Mouse (Mus musculus) midbrain, embryonic 16.5 days (tissue): ENCODE data around the gene E330017A01Rik. TPM values are rescaled to one million over a fixed set of nuclear protein-coding genes. Genes with fewer than 3 reads are reported as not detected.

Source experiments
- ATAC-seq: fragments of 200-750 bp; cut with Nextera tagmentation; 2 replicates; pipeline ENCODE4 v1.8.0; 2017; ENCODE audit warnings: moderate TSS enrichment
- H3K27ac ChIP-seq: fragments of 300-500 bp; sonication (generic); 2 replicates; pipeline ENCODE4 v1.5.1; 2014; ENCODE audit warnings: mild to moderate bottlenecking, low read length, mixed read lengths
- H3K27me3 ChIP-seq: fragments of 300-500 bp; sonication (generic); 2 replicates; pipeline ENCODE4 v1.6.1; 2014; ENCODE audit warnings: low read depth, low read length, mixed read lengths; ENCODE audit not compliant: control insufficient read depth, insufficient read depth
- H3K36me3 ChIP-seq: fragments of 300-500 bp; sonication (generic); 2 replicates; pipeline ENCODE4 v1.6.1; 2014; ENCODE audit warnings: mild to moderate bottlenecking, low read length, moderate library complexity, mixed read lengths; ENCODE audit not compliant: control insufficient read depth, insufficient read depth
- H3K4me1 ChIP-seq: fragments of 300-500 bp; sonication (generic); 2 replicates; pipeline ENCODE4 v1.6.1; 2014; ENCODE audit warnings: mild to moderate bottlenecking, low read length, mixed read lengths; ENCODE audit not compliant: control insufficient read depth, insufficient read depth
- H3K4me2 ChIP-seq: fragments of 300-500 bp; sonication (generic); 2 replicates; pipeline ENCODE4 v1.6.1; 2014; ENCODE audit warnings: mild to moderate bottlenecking, low read length, mixed read lengths
- H3K4me3 ChIP-seq: fragments of 300-500 bp; sonication (generic); 2 replicates; pipeline ENCODE4 v1.5.1; 2014; ENCODE audit warnings: low read depth, mild to moderate bottlenecking, low read length, moderate library complexity, mixed read lengths
- H3K9ac ChIP-seq: fragments of 300-500 bp; sonication (generic); 2 replicates; pipeline ENCODE4 v1.6.1; 2014; ENCODE audit warnings: low read depth, low read length, mixed read lengths
- H3K9me3 ChIP-seq: fragments of 300-500 bp; sonication (generic); replicated peaks from 2 replicates; pipeline ENCODE4 v1.6.1; 2014; ENCODE audit warnings: mild to moderate bottlenecking, low read length, mixed read lengths; ENCODE audit not compliant: control insufficient read depth, poor library complexity, severe bottlenecking
- WGBS: fragments of 180-500 bp; shearing (Covaris S2); extraction: QIAGEN DNeasy Blood & Tissue Kit; methylation state at CpG from one replicate; pipeline ENCODE4 v1.1.7; 2014; 5-methylcytosine and 5-hydroxymethylcytosine counted together
- polyA plus RNA-seq: library from polyadenylated mRNA; unstranded; fragments of >200 nt; fragmentation: Nextera tagmentation; extraction: Ambion mirVana; gene quantifications from 2 replicates; pipeline ENCODE4 v1.2.1, GENCODE M21; 2015

The E330017A01Rik gene
- polyA plus RNA-seq, 1 experiment from 2014 or later = not detected

DNA sequence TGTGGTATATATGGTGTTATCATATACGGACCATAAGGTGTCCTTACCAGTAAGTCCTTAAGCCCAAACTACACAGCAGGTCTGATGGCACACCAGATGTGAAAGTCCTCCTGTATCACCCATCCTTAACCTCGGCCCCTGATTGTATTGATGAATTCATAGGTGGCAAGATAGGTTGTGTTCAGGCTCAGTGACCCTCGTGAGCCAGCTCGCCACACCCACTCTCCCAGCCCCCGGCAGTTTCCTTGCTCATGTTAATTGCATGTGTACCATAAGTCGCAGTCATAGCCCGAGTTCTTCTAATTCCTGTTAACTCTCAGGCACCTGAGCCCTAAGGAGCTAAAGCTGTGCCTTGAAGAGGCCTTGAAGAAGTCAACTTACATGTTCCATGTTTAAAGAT lies 37.6 kb upstream of the E330017A01Rik start:
- Histone ChIP-seq H3K9ac (no peak overlapping the region), H3K27me3 (no peaks in the 10 kb centered on the region), H3K27ac (no peak overlapping the region), H3K36me3 (peaks cover 20% of the 10 kb centered on the region), H3K9me3 (no peaks in the 10 kb centered on the region), H3K4me2 (no peak overlapping the region), H3K4me3 (no peak overlapping the region), H3K4me1 (peaks cover 6% of the 10 kb centered on the region)
- WGBS = 89% methylated on average over 7 of the region's 7 CpGs
- no peak for ATAC-seq

DNA sequence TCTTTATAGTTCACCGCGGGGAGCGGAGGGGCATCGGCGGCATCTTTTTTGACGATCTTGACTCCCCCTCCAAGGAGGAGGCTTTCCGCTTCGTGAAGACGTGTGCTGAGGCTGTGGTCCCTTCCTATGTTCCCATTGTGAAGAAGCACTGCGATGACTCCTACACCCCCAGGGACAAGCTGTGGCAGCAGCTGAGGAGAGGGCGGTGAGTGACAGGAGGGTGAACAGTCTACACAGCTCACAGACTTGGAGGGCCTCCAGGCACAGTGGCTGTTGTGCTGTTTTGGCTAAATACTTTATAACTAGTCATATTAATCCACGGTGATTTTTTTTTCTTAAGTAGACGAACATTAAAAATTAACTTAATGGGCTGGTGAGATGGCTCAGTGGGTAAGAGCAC lies 36.7 kb upstream of the E330017A01Rik start:
- Histone ChIP-seq H3K4me2 (no peak overlapping the region), H3K9me3 (no peaks in the 10 kb centered on the region), H3K27ac (no peak overlapping the region), H3K27me3 (no peaks in the 10 kb centered on the region), H3K4me1 (peaks cover 8% of the 10 kb centered on the region), H3K36me3 (peaks cover 20% of the 10 kb centered on the region), H3K9ac (no peak overlapping the region), H3K4me3 (no peak overlapping the region)
- no peak for ATAC-seq
- 95% methylated on average over 13 of the region's 13 CpGs for WGBS

DNA sequence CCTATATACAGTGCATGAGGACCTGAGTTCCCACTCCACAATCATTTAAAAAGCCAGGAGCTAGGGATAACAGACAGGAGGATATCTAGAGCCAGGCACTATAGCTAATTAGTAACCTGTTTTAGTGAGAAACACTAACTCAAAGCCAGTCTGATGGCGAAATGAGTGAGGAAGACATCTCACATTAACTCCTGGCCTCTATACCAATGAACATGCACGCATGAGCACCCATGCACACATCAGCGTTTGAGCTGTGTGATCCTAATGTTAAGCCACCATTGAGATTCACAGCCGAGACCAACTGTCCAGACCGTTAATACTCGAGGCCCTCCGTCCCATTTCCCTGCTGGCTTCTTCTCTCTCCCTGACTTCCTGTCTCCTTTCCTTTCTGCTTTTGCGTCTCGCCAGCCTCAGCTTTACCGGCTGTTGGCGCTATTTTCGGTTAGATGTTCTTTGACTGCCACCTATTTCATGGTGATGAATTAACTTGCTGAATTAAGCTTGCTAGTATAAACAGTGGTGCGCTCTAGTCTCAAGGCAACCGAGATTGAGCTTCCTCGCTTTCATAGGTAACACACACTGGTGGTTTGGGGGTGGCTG lies 35.4 kb upstream of the E330017A01Rik start:
- Histone ChIP-seq H3K27ac (no peak overlapping the region), H3K9me3 (no peaks in the 10 kb centered on the region), H3K36me3 (peaks cover 20% of the 10 kb centered on the region), H3K27me3 (no peaks in the 10 kb centered on the region), H3K4me1 (peaks cover 11% of the 10 kb centered on the region), H3K4me2 (no peak overlapping the region), H3K4me3 (no peak overlapping the region), H3K9ac (no peak overlapping the region)
- ATAC-seq = no peak
- WGBS = 95% methylated on average over 15 of the region's 15 CpGs

DNA sequence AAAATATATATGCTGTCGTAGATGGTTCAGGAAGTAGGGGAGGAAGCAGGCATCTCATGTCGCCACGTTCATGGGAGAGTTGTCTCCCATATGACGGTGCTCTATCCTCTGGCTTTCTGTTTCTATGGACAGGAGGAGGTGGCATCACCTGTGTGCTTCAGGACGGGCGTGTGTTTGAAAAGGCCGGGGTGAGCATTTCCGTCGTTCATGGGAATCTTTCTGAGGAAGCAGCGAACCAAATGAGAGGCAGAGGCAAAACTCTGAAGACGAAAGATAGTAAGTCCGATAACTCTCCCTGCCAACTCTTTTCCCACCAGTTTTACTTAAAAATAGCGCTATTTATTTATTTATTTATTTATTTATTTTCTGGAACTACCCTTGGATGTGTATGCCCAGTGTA lies 33.9 kb upstream of the E330017A01Rik start:
- no peak for ATAC-seq
- Histone ChIP-seq H3K9me3 (no peaks in the 10 kb centered on the region), H3K9ac (no peak overlapping the region), H3K27ac (no peak overlapping the region), H3K36me3 (peaks cover 18% of the 10 kb centered on the region), H3K4me3 (no peak overlapping the region), H3K4me2 (no peak overlapping the region), H3K27me3 (no peaks in the 10 kb centered on the region), H3K4me1 (peaks cover 11% of the 10 kb centered on the region)
- WGBS = 96% methylated on average over 13 of the region's 13 CpGs

DNA sequence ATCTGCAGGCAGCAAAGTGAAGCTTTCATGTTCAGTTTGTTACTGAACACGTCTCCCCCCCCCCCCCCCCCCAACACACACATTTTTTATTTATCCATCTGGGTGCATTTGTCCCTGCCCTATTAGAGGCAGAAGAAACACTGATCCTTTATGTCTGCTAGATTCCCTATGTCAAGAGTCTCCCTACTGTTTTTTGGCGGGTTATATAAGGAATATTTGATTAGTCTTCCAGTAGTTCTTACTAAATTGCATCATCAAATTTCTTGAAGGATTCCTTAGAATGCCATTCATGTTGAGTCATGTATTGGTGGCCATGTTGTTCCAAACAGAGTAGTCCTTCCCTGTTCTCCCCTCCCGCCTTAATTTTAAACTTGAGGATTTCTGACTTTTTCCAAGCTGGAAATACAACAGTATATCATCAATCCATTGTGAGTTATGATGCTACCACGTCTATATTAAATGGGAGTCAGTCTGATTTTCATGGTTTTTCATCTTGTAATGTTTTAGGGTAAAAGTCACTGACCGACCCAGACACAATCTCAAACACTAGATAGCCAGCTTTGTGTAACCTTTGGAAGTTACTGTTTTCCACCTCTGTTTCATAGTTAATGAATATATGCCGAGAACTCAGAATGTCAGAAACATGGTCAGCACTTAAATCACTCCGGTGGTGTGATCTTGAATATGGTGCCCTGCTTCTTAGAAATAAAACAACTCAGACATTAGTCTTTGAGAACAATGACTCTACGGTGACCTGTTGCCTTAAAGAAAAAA lies 32.9 kb upstream of the E330017A01Rik start:
- Histone ChIP-seq H3K9ac (peak overlapping the region; percentile 84), H3K4me3 (peak overlapping the region; percentile 92), H3K9me3 (no peaks in the 10 kb centered on the region), H3K27me3 (no peaks in the 10 kb centered on the region), H3K36me3 (peaks cover 18% of the 10 kb centered on the region), H3K4me2 (peak overlapping the region; percentile 78), H3K27ac (no peak overlapping the region), H3K4me1 (peaks cover 11% of the 10 kb centered on the region)
- no peak for ATAC-seq
- WGBS = 71% methylated on average over 8 of the region's 8 CpGs

DNA sequence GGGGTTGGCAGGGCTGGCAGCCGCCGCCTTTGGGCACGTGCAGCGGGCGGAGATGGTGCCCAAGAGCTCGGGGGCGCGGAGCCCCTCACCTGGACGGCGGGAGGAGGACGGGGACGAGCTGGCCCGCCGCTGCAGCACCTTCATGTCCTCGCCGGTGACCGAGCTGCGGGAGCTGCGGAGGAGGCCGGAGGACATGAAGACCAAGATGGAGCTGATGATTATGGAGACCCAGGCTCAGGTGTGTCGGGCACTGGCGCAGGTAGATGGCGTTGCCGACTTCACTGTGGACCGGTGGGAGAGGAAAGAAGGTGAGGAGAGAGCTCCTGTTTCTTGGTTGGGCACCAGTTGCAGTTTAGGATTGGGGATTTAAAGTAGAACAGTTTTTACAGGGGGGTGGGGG lies 32.1 kb upstream of the E330017A01Rik start:
- Histone ChIP-seq H3K36me3 (peaks cover 14% of the 10 kb centered on the region), H3K27me3 (no peaks in the 10 kb centered on the region), H3K4me2 (peak overlapping the region; percentile 78), H3K27ac (peak overlapping the region; percentile 81), H3K9me3 (no peaks in the 10 kb centered on the region), H3K4me1 (peaks cover 11% of the 10 kb centered on the region), H3K4me3 (peak overlapping the region; percentile 92), H3K9ac (peak overlapping the region; percentile 84)
- peak; percentile 81 for ATAC-seq
- WGBS = under 1% methylated on average over 25 of the region's 25 CpGs

DNA sequence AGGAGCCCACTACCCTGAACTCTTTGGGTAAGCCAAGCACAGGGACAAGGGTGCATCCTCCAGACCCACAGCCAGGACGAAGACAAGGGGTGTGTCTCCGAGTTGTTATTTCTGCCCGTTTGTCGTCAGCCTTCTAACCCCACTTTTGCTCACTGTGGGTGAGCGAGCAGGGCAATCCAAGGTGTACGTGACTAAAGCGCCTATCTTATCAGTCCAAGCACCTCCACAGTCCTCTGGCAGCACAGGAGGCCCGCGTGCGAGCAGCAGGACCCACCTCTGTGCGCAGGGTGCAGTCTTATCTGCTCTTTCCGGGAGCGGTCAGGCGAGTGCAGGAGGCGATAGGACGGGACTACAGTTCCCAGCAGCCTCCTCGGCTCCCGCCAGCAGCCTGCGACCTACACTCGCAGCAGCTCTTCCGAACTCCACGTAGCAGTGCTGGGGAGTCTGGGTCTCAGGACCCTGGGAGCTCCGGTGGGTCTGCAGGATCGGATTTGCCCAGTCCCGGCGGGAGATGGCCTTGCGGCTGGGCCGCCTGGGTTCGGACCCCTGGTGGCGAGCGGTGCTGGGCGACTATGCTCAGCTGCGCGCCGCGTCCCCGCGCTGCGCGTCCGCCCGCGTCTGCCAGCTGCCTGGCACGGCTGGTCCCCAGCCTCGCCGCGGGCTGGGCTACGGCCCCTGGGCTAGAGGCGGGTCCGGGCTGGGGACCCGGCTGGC lies 31.5 kb upstream of the E330017A01Rik start, which contains the start of gene Cpox:
Gene Cpox, plus strand, starts transcription at position 376 of the 714 bp plus-strand sequence.
- H3K4me1 ChIP-seq = peaks cover 11% of the 10 kb centered on the region
- H3K27me3 ChIP-seq = no peaks in the 10 kb centered on the region
- peak within 1 kb of the TSS; percentile 84 for H3K9ac ChIP-seq
- peaks cover 12% of the 10 kb centered on the region for H3K36me3 ChIP-seq
- peak within 1 kb of the TSS; percentile 78 for H3K4me2 ChIP-seq
- under 1% methylated on average over 48 of the region's 51 CpGs for WGBS
- H3K4me3 ChIP-seq = peak within 1 kb of the TSS; percentile 92
- H3K27ac ChIP-seq = peak within 1 kb of the TSS; percentile 81
- H3K9me3 ChIP-seq = no peaks in the 10 kb centered on the region
- peak; percentile 100 for ATAC-seq

DNA sequence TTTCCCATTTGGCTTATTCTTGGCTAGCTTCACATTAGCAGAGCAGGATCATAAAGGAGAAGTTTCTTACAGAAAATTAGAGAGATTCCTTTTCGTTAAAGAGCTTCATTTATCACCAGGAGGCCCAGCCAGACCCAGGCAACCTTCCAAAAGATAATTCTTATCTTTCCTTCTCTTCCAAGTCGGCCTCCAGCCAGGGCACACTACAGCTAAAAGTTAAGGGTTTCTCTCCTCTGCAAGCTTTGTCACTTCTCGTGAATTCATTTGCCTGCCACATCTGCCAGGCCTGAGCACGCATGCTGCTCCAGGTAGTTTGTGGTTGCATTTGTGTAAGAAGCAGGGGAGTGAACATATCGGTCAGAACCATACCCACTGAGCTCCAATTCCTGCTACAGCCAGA lies 30.7 kb upstream of the E330017A01Rik start:
- H3K4me3 ChIP-seq = peak overlapping the region; percentile 92; the same call in 1 of the 2 replicates
- peak overlapping the region; percentile 78 for H3K4me2 ChIP-seq
- H3K9ac ChIP-seq = no peak overlapping the region
- H3K4me1 ChIP-seq = peaks cover 11% of the 10 kb centered on the region
- no peaks in the 10 kb centered on the region for H3K27me3 ChIP-seq
- H3K36me3 ChIP-seq = peaks cover 5% of the 10 kb centered on the region
- H3K9me3 ChIP-seq = no peaks in the 10 kb centered on the region
- 62% methylated on average over 5 of the region's 5 CpGs for WGBS
- ATAC-seq = no peak
- H3K27ac ChIP-seq = no peak overlapping the region

DNA sequence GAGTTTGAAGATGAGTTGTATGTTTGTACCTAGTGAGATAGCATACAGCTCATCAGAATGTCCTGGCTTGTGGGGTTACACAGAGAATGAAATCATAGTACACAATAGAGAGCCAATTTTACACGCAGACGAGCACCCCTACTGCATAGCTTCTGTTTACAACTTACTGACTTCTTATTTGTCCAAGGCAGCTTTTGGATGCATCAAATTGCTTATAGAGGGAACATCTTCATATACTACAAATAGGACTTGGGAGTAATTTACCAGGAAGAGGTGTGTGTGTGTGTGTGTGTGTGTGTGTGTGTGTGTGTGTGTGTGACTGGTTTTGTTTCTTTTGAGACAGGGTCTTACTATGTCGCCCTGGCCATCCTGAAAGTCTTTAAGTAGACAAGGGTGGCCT lies 30.0 kb upstream of the E330017A01Rik start:
- H3K27ac ChIP-seq = no peak overlapping the region
- WGBS = 87% methylated on average over 3 of the region's 3 CpGs
- no peaks in the 10 kb centered on the region for H3K9me3 ChIP-seq
- H3K9ac ChIP-seq = no peak overlapping the region
- H3K4me2 ChIP-seq = no peak overlapping the region
- no peak for ATAC-seq
- H3K36me3 ChIP-seq = no peaks in the 10 kb centered on the region
- H3K27me3 ChIP-seq = no peaks in the 10 kb centered on the region
- H3K4me1 ChIP-seq = peaks cover 11% of the 10 kb centered on the region
- no peak overlapping the region for H3K4me3 ChIP-seq
